Mouse (Mus musculus): ENCODE measurements at regions not wholly inside any gene's neighbourhood (a gene's known extent, or its start where the extent isn't known, plus 50 kb on each side); places are given as distances from the start of the nearest gene placed in this dataset.

- no peak for DNase-seq (ENCODE audit: low read depth, low spot score)
Observed at GRCm38 (mm10) chr14:73978694-73979093, 317.7 kb downstream of the Gm21750 start.

GRCm38 (mm10) chr14:73996229-73996628, 335.2 kb downstream of the Gm21750 start:
- DNase-seq (ENCODE audit: low read depth, low spot score), result no peak

- peak; percentile 65 for DNase-seq (ENCODE audit: low read depth, low spot score)
Observed at GRCm38 (mm10) chr14:73997796-73998195, 336.8 kb downstream of the Gm21750 start.

GRCm38 (mm10) chr14:73999409-73999909, 338.4 kb downstream of the Gm21750 start:
- DNase-seq (ENCODE audit: low read depth, low spot score), result no peak

GRCm38 (mm10) chr14:74006911-74007310, 345.9 kb downstream of the Gm21750 start:
- DNase-seq (ENCODE audit: low read depth, low spot score), result no peak

GRCm38 (mm10) chr14:74011555-74011954, 350.5 kb downstream of the Gm21750 start:
- DNase-seq (ENCODE audit: low read depth, low spot score), result no peak

- DNase-seq (ENCODE audit: low read depth, low spot score), result no peak
Observed at GRCm38 (mm10) chr14:74019421-74019820, 358.4 kb downstream of the Gm21750 start.

- DNase-seq (ENCODE audit: low read depth, low spot score), result no peak
Observed at GRCm38 (mm10) chr14:74047009-74047694, 386.1 kb downstream of the Gm21750 start.

- DNase-seq (ENCODE audit: low read depth, low spot score), result no peak
Observed at GRCm38 (mm10) chr14:74047695-74048280, 386.8 kb downstream of the Gm21750 start.

GRCm38 (mm10) chr14:74048386-74048785, 387.4 kb downstream of the Gm21750 start:
- DNase-seq (ENCODE audit: low read depth, low spot score), result no peak

- DNase-seq (ENCODE audit: low read depth, low spot score), result no peak
Observed at GRCm38 (mm10) chr14:74066051-74066450, 405.0 kb downstream of the Gm21750 start.

GRCm38 (mm10) chr14:74093016-74093415, 432.0 kb downstream of the Gm21750 start:
- no peak for DNase-seq (ENCODE audit: low read depth, low spot score)

GRCm38 (mm10) chr14:74099696-74100095, 438.7 kb downstream of the Gm21750 start:
- no peak for DNase-seq (ENCODE audit: low read depth, low spot score)

- DNase-seq (ENCODE audit: low read depth, low spot score), result no peak
Observed at GRCm38 (mm10) chr14:74112603-74113002, 451.6 kb downstream of the Gm21750 start.

- DNase-seq (ENCODE audit: low read depth, low spot score), result peak; percentile 80
Observed at GRCm38 (mm10) chr14:74113116-74113515, 452.1 kb downstream of the Gm21750 start.

- DNase-seq (ENCODE audit: low read depth, low spot score), result peak; percentile 55
Observed at GRCm38 (mm10) chr14:74113556-74113955, 452.5 kb downstream of the Gm21750 start.

- peak; percentile 76 for DNase-seq (ENCODE audit: low read depth, low spot score)
Observed at GRCm38 (mm10) chr14:74117686-74118085, 456.7 kb downstream of the Gm21750 start.

GRCm38 (mm10) chr14:74145202-74145700, 484.2 kb downstream of the Gm21750 start:
- DNase-seq (ENCODE audit: low read depth, low spot score), result no peak

- no peak for DNase-seq (ENCODE audit: low read depth, low spot score)
Observed at GRCm38 (mm10) chr14:74166221-74166620, 474.4 kb upstream of the Htr2a start.

GRCm38 (mm10) chr14:74169131-74169875, 471.3 kb upstream of the Htr2a start:
- DNase-seq (ENCODE audit: low read depth, low spot score), result no peak

GRCm38 (mm10) chr14:74180066-74180465, 460.6 kb upstream of the Htr2a start:
- DNase-seq (ENCODE audit: low read depth, low spot score), result no peak

GRCm38 (mm10) chr14:74182996-74183395, 457.6 kb upstream of the Htr2a start:
- no peak for DNase-seq (ENCODE audit: low read depth, low spot score)
